Mouse (Mus musculus) heart, embryonic 14.5 days (tissue): ENCODE measurements around the gene Tcte1. TPM values are rescaled to one million over a fixed set of nuclear protein-coding genes. Genes with fewer than 3 reads are reported as not detected.

Experiments used
- ATAC-seq: fragments of 200-750 bp; cut with Nextera tagmentation; 2 replicates; pipeline ENCODE4 v1.8.0; 2017; ENCODE audit warnings: low read depth, moderate TSS enrichment; ENCODE audit not compliant: insufficient number of reproducible peaks, insufficient read depth, low FRiP score
- H3K27ac ChIP-seq, 2 experiments: fragments of 200-500 bp in 1 of 2; fragments of 300-500 bp in 1 of 2; sonication (generic) in 1 of 2; replicated peaks in 1 of 2; 2 replicates each; pipeline ENCODE4 v1.5.1; 2012 to 2014; ENCODE audit warnings: low read depth in 2 of 2, low read length in 2 of 2, control low read depth in 1 of 2, mild to moderate bottlenecking in 1 of 2, mixed read lengths in 1 of 2; ENCODE audit not compliant: control insufficient read depth in 1 of 2, insufficient read depth in 1 of 2
- H3K27me3 ChIP-seq: fragments of 300-500 bp; sonication (generic); 2 replicates; pipeline ENCODE4 v1.6.1; 2014; ENCODE audit warnings: mild to moderate bottlenecking, low read length, control low read depth; ENCODE audit not compliant: control insufficient read depth, insufficient read depth
- H3K36me3 ChIP-seq: fragments of 300-500 bp; sonication (generic); 2 replicates; pipeline ENCODE4 v1.6.1; 2014; ENCODE audit warnings: mild to moderate bottlenecking, control low read depth, low read length, mixed read lengths; ENCODE audit not compliant: control insufficient read depth, insufficient read depth
- H3K4me1 ChIP-seq, 2 experiments: fragments of 200-500 bp in 1 of 2; fragments of 300-500 bp in 1 of 2; sonication (generic) in 1 of 2; 2 replicates each; pipeline ENCODE4 v1.6.1; 2012 to 2014; ENCODE audit warnings: low read length in 2 of 2, control low read depth in 1 of 2, mixed read lengths in 1 of 2; ENCODE audit not compliant: control insufficient read depth in 2 of 2, insufficient read depth in 2 of 2
- H3K4me2 ChIP-seq: fragments of 300-500 bp; sonication (generic); 2 replicates; pipeline ENCODE4 v1.6.1; 2014; ENCODE audit warnings: mild to moderate bottlenecking, low read length
- H3K4me3 ChIP-seq, 2 experiments: fragments of 200-500 bp in 1 of 2; fragments of 300-500 bp in 1 of 2; sonication (generic) in 1 of 2; 2 replicates each; pipeline ENCODE4 v1.5.1; 2012 to 2014; ENCODE audit warnings: low read length in 2 of 2, mild to moderate bottlenecking in 2 of 2, control low read depth in 1 of 2, low read depth in 1 of 2, moderate library complexity in 1 of 2; ENCODE audit not compliant: control insufficient read depth in 1 of 2, insufficient read depth in 1 of 2
- H3K9ac ChIP-seq: fragments of 300-500 bp; sonication (generic); 2 replicates; pipeline ENCODE4 v1.6.1; 2014; ENCODE audit warnings: mild to moderate bottlenecking, low read length
- H3K9me3 ChIP-seq: fragments of 300-500 bp; sonication (generic); 2 replicates; pipeline ENCODE4 v1.6.1; 2016; ENCODE audit warnings: low read length, control low read depth; ENCODE audit not compliant: control insufficient read depth
- WGBS: fragments of 180-500 bp; shearing (Covaris S2); extraction: QIAGEN DNeasy Blood & Tissue Kit; methylation state at CpG from one replicate; pipeline ENCODE4 v1.1.7; 2014; 5-methylcytosine and 5-hydroxymethylcytosine counted together
- polyA plus RNA-seq: library from polyadenylated mRNA; unstranded; fragments of >200 nt; fragmentation: Nextera tagmentation; extraction: Ambion mirVana; gene quantifications from 2 replicates; pipeline ENCODE4 v1.2.1, GENCODE M21; 2014

The Tcte1 gene
- polyA plus RNA-seq: 0.28 and 0.39 TPM in 2 replicates

- Histone ChIP-seq H3K27me3 (peaks cover 18% of the 10 kb centered on the region), H3K4me1 (peaks cover 18 to 31% of the 10 kb centered on the region in 2 experiments), H3K9me3 (no peaks in the 10 kb centered on the region), H3K4me3 (peak within 1 kb of the TSS; percentile 45 to 48), H3K36me3 (peaks cover 21% of the 10 kb centered on the region), H3K4me2 (peak within 1 kb of the TSS; percentile 86), H3K27ac (no peak within 1 kb of the TSS), H3K9ac (peak within 1 kb of the TSS; percentile 71)
- ATAC-seq: no peak
- under 1% methylated on average over 21 of the region's 21 CpGs for WGBS
These were observed at the start of gene Tcte1 for GRCm38 (mm10) chr17:45523263-45523662. Gene Tcte1 (plus strand): TSS chr17:45523434.

- H3K9me3 ChIP-seq: no peaks in the 10 kb centered on the region
- H3K4me3 ChIP-seq: no peak overlapping the region
- WGBS: 69% methylated on average over 6 of the region's 6 CpGs
- H3K27me3 ChIP-seq: peaks cover 7% of the 10 kb centered on the region; the same call in 1 of the 2 replicates
- peaks cover 8 to 10% of the 10 kb centered on the region in 2 experiments; a peak in 3 of 4 replicates for H3K4me1 ChIP-seq
- no peaks in the 10 kb centered on the region for H3K36me3 ChIP-seq
- H3K27ac ChIP-seq: no peak overlapping the region
- H3K9ac ChIP-seq: no peak overlapping the region
- no peak for ATAC-seq
- no peak overlapping the region for H3K4me2 ChIP-seq
These were observed 49.6 kb upstream of the Tcte1 start for GRCm38 (mm10) chr17:45473667-45474066.

GRCm38 (mm10) chr17:45474146-45474545 lies 49.1 kb upstream of the Tcte1 start:
- Histone ChIP-seq H3K4me2 (peak overlapping the region; percentile 81), H3K27me3 (peaks cover 7% of the 10 kb centered on the region; the same call in 1 of the 2 replicates), H3K9ac (peak overlapping the region; percentile 38; the same call in 1 of the 2 replicates), H3K4me1 (peaks cover 8 to 10% of the 10 kb centered on the region in 2 experiments; a peak in 3 of 4 replicates), H3K4me3 (peak overlapping the region; percentile 43 to 55), H3K27ac (no peak overlapping the region), H3K9me3 (no peaks in the 10 kb centered on the region), H3K36me3 (no peaks in the 10 kb centered on the region)
- no peak for ATAC-seq
- WGBS: 69% methylated on average over 8 of the region's 8 CpGs

GRCm38 (mm10) chr17:45474669-45475465 lies 48.4 kb upstream of the Tcte1 start, which contains the start of gene Spats1:
Gene Spats1 (minus strand): TSS chr17:45475415.
- Histone ChIP-seq H3K9ac (peak within 1 kb of the TSS; percentile 38; the same call in 1 of the 2 replicates), H3K36me3 (no peaks in the 10 kb centered on the region), H3K27me3 (peaks cover 7% of the 10 kb centered on the region; the same call in 1 of the 2 replicates), H3K4me1 (peaks cover 8 to 10% of the 10 kb centered on the region in 2 experiments; a peak in 3 of 4 replicates), H3K9me3 (no peaks in the 10 kb centered on the region), H3K4me2 (peak within 1 kb of the TSS; percentile 81), H3K27ac (no peak within 1 kb of the TSS), H3K4me3 (peak within 1 kb of the TSS; percentile 43 to 55)
- WGBS: 4% methylated on average over 30 of the region's 30 CpGs
- peak; percentile 41; the same call in 1 of the 2 replicates for ATAC-seq

GRCm38 (mm10) chr17:45478234-45478825 lies 44.9 kb upstream of the Tcte1 start:
- no peak for ATAC-seq
- no peak overlapping the region for H3K4me2 ChIP-seq
- H3K9me3 ChIP-seq: peaks cover 8% of the 10 kb centered on the region; the same call in 1 of the 2 replicates
- H3K4me1 ChIP-seq: peaks cover 8 to 10% of the 10 kb centered on the region in 2 experiments; a peak in 3 of 4 replicates
- H3K36me3 ChIP-seq: no peaks in the 10 kb centered on the region
- H3K9ac ChIP-seq: no peak overlapping the region
- WGBS: 9% methylated on average over 12 of the region's 12 CpGs
- peaks cover 7% of the 10 kb centered on the region; the same call in 1 of the 2 replicates for H3K27me3 ChIP-seq
- H3K4me3 ChIP-seq: no peak overlapping the region
- no peak overlapping the region for H3K27ac ChIP-seq

GRCm38 (mm10) chr17:45480429-45480828 lies 42.8 kb upstream of the Tcte1 start:
- H3K36me3 ChIP-seq: no peaks in the 10 kb centered on the region
- no peak for ATAC-seq
- 26% methylated on average over 2 of the region's 2 CpGs for WGBS

GRCm38 (mm10) chr17:45485581-45485980 lies 37.7 kb upstream of the Tcte1 start:
- Histone ChIP-seq H3K4me1 (no peaks in the 10 kb centered on the region), H3K27me3 (no peaks in the 10 kb centered on the region), H3K4me3 (no peak overlapping the region), H3K9ac (no peak overlapping the region), H3K9me3 (peaks cover 8% of the 10 kb centered on the region; the same call in 1 of the 2 replicates), H3K27ac (no peak overlapping the region), H3K4me2 (no peak overlapping the region), H3K36me3 (no peaks in the 10 kb centered on the region)
- whole genome bisulfite sequencing: 82% methylated on average over 7 of the region's 7 CpGs
- no peak for ATAC-seq

More at GRCm38 (mm10) chr17:45480429-45480828, 42.8 kb upstream of the Tcte1 start:
- Histone ChIP-seq H3K4me2 (no peak overlapping the region), H3K27ac (no peak overlapping the region), H3K9me3 (peaks cover 8% of the 10 kb centered on the region; the same call in 1 of the 2 replicates), H3K4me3 (no peak overlapping the region), H3K9ac (no peak overlapping the region), H3K4me1 (no peaks in the 10 kb centered on the region), H3K27me3 (peaks cover 3% of the 10 kb centered on the region; the same call in 1 of the 2 replicates)
